Mouse (Mus musculus): ENCODE data around the gene Lysmd3. TPM values are rescaled to one million over a fixed set of nuclear protein-coding genes. Genes with fewer than 3 reads are reported as not detected.
"Not testable (repeated sequence)": the region's sequence is repeated elsewhere in the genome, so short reads cannot be mapped to it uniquely, and the experiment has no call there.

Gene Lysmd3
- polyA plus RNA-seq, 1 experiment from 2014 or later, result 19.0 TPM

GRCm38 (mm10) chr13:81642491-81643149 is 14.8 kb upstream of the Lysmd3 start:
- no peak overlapping the region for H3K4me3 ChIP-seq
- peaks cover 2% of the 10 kb centered on the region; the same call in 1 of the 2 replicates for H3K4me1 ChIP-seq (replicated peaks)
- WGBS, result 29% methylated on average over 7 of the region's 7 CpGs
- no peaks in the 10 kb centered on the region for H3K36me3 ChIP-seq
- no peak for ATAC-seq (replicated peaks; ENCODE audit: insufficient number of reproducible peaks, insufficient read depth, low FRiP score, low read depth)
- H3K4me2 ChIP-seq, result no peak overlapping the region
- H3K9ac ChIP-seq, result no peak overlapping the region
- no peaks in the 10 kb centered on the region for H3K27me3 ChIP-seq
- H3K9me3 ChIP-seq (replicated peaks), result no peaks in the 10 kb centered on the region
- H3K27ac ChIP-seq, result no peak overlapping the region

- H3K4me3 ChIP-seq, result no peak overlapping the region
- H3K27me3 ChIP-seq, result no peaks in the 10 kb centered on the region
- no peak overlapping the region for H3K9ac ChIP-seq
- no peaks in the 10 kb centered on the region for H3K36me3 ChIP-seq
- WGBS, result 80% methylated on average over 11 of the region's 11 CpGs
- no peak overlapping the region for H3K4me2 ChIP-seq
- peaks cover 2% of the 10 kb centered on the region; the same call in 1 of the 2 replicates for H3K4me1 ChIP-seq (replicated peaks)
- no peaks in the 10 kb centered on the region for H3K9me3 ChIP-seq (replicated peaks)
- ATAC-seq (replicated peaks; ENCODE audit: insufficient number of reproducible peaks, insufficient read depth, low FRiP score, low read depth), result no peak
- no peak overlapping the region for H3K27ac ChIP-seq
Measured at GRCm38 (mm10) chr13:81644047-81644565, 13.4 kb upstream of the Lysmd3 start.

DNA sequence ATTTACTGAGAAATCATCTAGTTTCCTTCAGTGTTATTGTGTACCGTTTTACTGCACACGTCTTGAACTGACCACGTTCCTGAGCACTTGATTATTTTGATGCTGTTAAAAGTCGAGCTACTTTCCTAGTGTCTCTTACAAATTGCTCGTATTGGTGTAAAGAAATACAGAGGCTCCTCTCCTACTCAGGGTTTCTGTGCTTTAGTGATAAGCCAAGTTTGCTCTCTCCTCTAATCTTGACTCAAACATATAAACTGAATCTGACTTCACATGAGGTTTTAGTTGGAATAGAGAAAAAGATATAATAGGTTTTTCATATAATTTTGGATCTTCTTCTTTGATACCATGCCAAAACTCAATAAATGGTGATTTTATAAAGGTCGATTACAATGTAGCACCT is 11.1 kb upstream of the Lysmd3 start:
- no peak for ATAC-seq (replicated peaks; ENCODE audit: insufficient number of reproducible peaks, insufficient read depth, low FRiP score, low read depth)
- no peak overlapping the region for H3K9ac ChIP-seq
- H3K27ac ChIP-seq, result no peak overlapping the region
- H3K4me2 ChIP-seq, result no peak overlapping the region
- H3K4me1 ChIP-seq (replicated peaks), result peaks cover 2% of the 10 kb centered on the region; the same call in 1 of the 2 replicates
- H3K9me3 ChIP-seq (replicated peaks), result no peaks in the 10 kb centered on the region
- H3K4me3 ChIP-seq, result no peak overlapping the region
- 80% methylated on average over 6 of the region's 6 CpGs for WGBS
- no peaks in the 10 kb centered on the region for H3K36me3 ChIP-seq
- H3K27me3 ChIP-seq, result no peaks in the 10 kb centered on the region

- not testable (repeated sequence) for H3K27me3 ChIP-seq; H3K4me2 ChIP-seq; H3K4me3 ChIP-seq; H3K27ac ChIP-seq; H3K36me3 ChIP-seq; H3K4me1 ChIP-seq (replicated peaks); H3K9ac ChIP-seq; H3K9me3 ChIP-seq (replicated peaks); ATAC-seq (replicated peaks; ENCODE audit: insufficient number of reproducible peaks, insufficient read depth, low FRiP score, low read depth)
- WGBS, result 60% methylated on average over 5 of the region's 6 CpGs
Measured at GRCm38 (mm10) chr13:81650382-81650781, 7.1 kb upstream of the Lysmd3 start.

- no peaks in the 10 kb centered on the region for H3K9me3 ChIP-seq (replicated peaks)
- no peaks in the 10 kb centered on the region for H3K36me3 ChIP-seq
- H3K9ac ChIP-seq, result no peak overlapping the region
- H3K4me1 ChIP-seq (replicated peaks), result peaks cover 11% of the 10 kb centered on the region
- 0 out of 2 replicates have a peak overlapping the region, but pooled peaks have one; percentile 88 for H3K27ac ChIP-seq
- no peak overlapping the region for H3K4me3 ChIP-seq
- no peak for ATAC-seq (replicated peaks; ENCODE audit: insufficient number of reproducible peaks, insufficient read depth, low FRiP score, low read depth)
- H3K4me2 ChIP-seq, result peak overlapping the region; percentile 74; the same call in 1 of the 2 replicates
- H3K27me3 ChIP-seq, result no peaks in the 10 kb centered on the region
- WGBS, result 42% methylated on average over 14 of the region's 14 CpGs
Measured at GRCm38 (mm10) chr13:81656091-81656850, 1.2 kb upstream of the Lysmd3 start.

- WGBS, result 25% methylated on average over 5 of the region's 5 CpGs
- ATAC-seq (replicated peaks; ENCODE audit: insufficient number of reproducible peaks, insufficient read depth, low FRiP score, low read depth), result no peak; the same call in 1 of the 2 replicates
- Histone ChIP-seq H3K27ac (peak overlapping the region; percentile 88), H3K27me3 (no peaks in the 10 kb centered on the region), H3K4me2 (peak overlapping the region; percentile 74), H3K9me3 (replicated peaks) (no peaks in the 10 kb centered on the region), H3K4me1 (replicated peaks) (peaks cover 11% of the 10 kb centered on the region), H3K4me3 (peak overlapping the region; percentile 73), H3K36me3 (no peaks in the 10 kb centered on the region), H3K9ac (peak overlapping the region; percentile 72)
Measured at GRCm38 (mm10) chr13:81657008-81657350, 484 bp upstream of the Lysmd3 start.

GRCm38 (mm10) chr13:81658053-81658752 is 740 bp downstream of the Lysmd3 start:
- Histone ChIP-seq H3K4me1 (replicated peaks) (peaks cover 11% of the 10 kb centered on the region), H3K4me3 (peak overlapping the region; percentile 73), H3K4me2 (peak overlapping the region; percentile 74), H3K27me3 (no peaks in the 10 kb centered on the region), H3K9me3 (replicated peaks) (no peaks in the 10 kb centered on the region), H3K27ac (peak overlapping the region; percentile 88), H3K9ac (peak overlapping the region; percentile 72), H3K36me3 (no peaks in the 10 kb centered on the region)
- ATAC-seq (replicated peaks; ENCODE audit: insufficient number of reproducible peaks, insufficient read depth, low FRiP score, low read depth), result no peak
- 5% methylated on average over 21 of the region's 21 CpGs for WGBS

- peaks cover 12% of the 10 kb centered on the region for H3K4me1 ChIP-seq (replicated peaks)
- no peak for ATAC-seq (replicated peaks; ENCODE audit: insufficient number of reproducible peaks, insufficient read depth, low FRiP score, low read depth)
- H3K9ac ChIP-seq, result no peak overlapping the region
- 79% methylated on average over 12 of the region's 12 CpGs for WGBS
- no peak overlapping the region for H3K4me2 ChIP-seq
- no peak overlapping the region for H3K4me3 ChIP-seq
- H3K36me3 ChIP-seq, result peaks cover 39% of the 10 kb centered on the region
- no peaks in the 10 kb centered on the region for H3K9me3 ChIP-seq (replicated peaks)
- no peak overlapping the region for H3K27ac ChIP-seq
- no peaks in the 10 kb centered on the region for H3K27me3 ChIP-seq
Measured at GRCm38 (mm10) chr13:81663566-81664330, 6.3 kb downstream of the Lysmd3 start.

DNA sequence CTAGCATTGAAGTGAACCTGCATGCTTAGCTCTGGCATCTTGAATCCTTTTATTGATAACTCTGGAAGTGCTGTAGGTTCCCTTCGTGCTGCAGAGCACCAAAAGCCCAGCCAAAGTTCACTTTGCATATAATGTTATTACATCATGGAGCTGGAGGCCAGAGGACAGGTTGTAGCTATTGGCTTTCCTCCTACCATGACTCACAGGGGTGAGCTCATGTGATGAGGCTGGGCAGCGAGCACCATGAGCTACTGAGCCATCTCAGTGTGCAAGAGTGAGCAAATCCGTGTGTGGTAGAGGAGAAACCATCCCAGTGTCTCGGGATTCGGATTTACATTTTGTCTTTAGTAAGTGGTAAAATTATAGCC is 6.9 kb downstream of the Lysmd3 start:
- ATAC-seq (replicated peaks; ENCODE audit: insufficient number of reproducible peaks, insufficient read depth, low FRiP score, low read depth), result no peak
- 73% methylated on average over 5 of the region's 5 CpGs for WGBS
- H3K4me2 ChIP-seq, result no peak overlapping the region
- H3K4me1 ChIP-seq (replicated peaks), result peaks cover 8% of the 10 kb centered on the region; the same call in 1 of the 2 replicates
- H3K27ac ChIP-seq, result no peak overlapping the region
- H3K4me3 ChIP-seq, result no peak overlapping the region
- H3K36me3 ChIP-seq, result peaks cover 45% of the 10 kb centered on the region
- H3K27me3 ChIP-seq, result no peaks in the 10 kb centered on the region
- no peaks in the 10 kb centered on the region for H3K9me3 ChIP-seq (replicated peaks)
- H3K9ac ChIP-seq, result no peak overlapping the region

- 88% methylated on average over 5 of the region's 5 CpGs for WGBS
- peaks cover 55% of the 10 kb centered on the region for H3K36me3 ChIP-seq
Measured at GRCm38 (mm10) chr13:81667713-81668112, 10.2 kb downstream of the Lysmd3 start.

DNA sequence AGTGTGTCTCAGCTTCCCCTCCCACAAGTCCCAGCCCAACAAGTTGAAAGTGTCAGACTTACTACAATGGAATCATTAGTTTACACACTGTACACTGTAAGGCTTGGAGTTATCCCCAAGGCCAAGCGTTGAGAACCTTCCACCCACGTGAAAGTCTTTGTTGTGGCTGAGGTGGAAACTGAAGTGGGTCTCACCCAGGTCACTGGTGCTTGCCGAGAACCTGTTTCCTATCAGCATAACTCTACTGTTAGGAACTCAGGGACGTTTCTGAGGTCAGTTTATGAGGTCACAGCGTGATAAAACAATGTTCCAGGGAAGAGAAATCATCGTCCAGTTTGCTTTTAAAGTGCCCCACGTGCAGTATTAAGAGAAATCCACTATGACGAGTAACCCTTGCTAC is 17.9 kb downstream of the Lysmd3 start:
- Histone ChIP-seq H3K9ac (no peak overlapping the region), H3K4me1 (replicated peaks) (no peaks in the 10 kb centered on the region), H3K4me3 (no peak overlapping the region), H3K27ac (no peak overlapping the region), H3K9me3 (replicated peaks) (no peaks in the 10 kb centered on the region), H3K4me2 (no peak overlapping the region), H3K27me3 (no peaks in the 10 kb centered on the region), H3K36me3 (peaks cover 29% of the 10 kb centered on the region)
- ATAC-seq (replicated peaks; ENCODE audit: insufficient number of reproducible peaks, insufficient read depth, low FRiP score, low read depth), result no peak
- 74% methylated on average over 8 of the region's 8 CpGs for WGBS

More at GRCm38 (mm10) chr13:81667713-81668112, 10.2 kb downstream of the Lysmd3 start:
- Histone ChIP-seq H3K9ac (no peak overlapping the region), H3K4me3 (no peak overlapping the region), H3K27ac (no peak overlapping the region), H3K27me3 (no peaks in the 10 kb centered on the region), H3K9me3 (replicated peaks) (no peaks in the 10 kb centered on the region), H3K4me2 (no peak overlapping the region), H3K4me1 (replicated peaks) (peaks cover 5% of the 10 kb centered on the region; the same call in 1 of the 2 replicates)
- no peak for ATAC-seq (replicated peaks; ENCODE audit: insufficient number of reproducible peaks, insufficient read depth, low FRiP score, low read depth)

All from heart, embryonic 15.5 days (tissue).